Mouse (Mus musculus): ENCODE data around the gene Itpr2.

DNA sequence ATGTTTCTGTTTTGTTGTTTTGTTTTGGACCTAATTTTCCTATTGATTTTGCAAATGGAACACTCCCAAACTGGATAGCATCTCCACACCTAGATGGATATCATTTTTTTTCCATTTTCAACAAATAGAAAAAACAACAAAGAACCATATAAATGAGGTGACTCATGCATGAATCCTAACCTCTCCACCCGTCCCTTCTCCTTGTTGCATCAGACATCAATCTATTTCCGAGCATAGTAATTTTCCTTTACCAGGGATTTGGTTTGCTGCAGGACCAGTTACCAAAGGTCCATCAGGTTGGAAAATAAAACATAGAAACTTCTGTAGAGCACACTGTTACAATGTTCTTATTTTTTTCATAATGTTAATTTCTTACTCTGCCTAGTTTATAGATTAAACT, 17.0 kb upstream of the Itpr2 start:
- TF ChIP-seq GATA1 (IDR thresholded peaks at IDR 0.05; ENCODE audit: low read length) (no peak), TAL1 (IDR thresholded peaks at IDR 0.05; ENCODE audit: low read length) (no peak)
